Mouse (Mus musculus) cerebellum, postnatal 25 days (tissue): ENCODE results near the gene Hydin.
"Not testable (repeated sequence)": the region's sequence is repeated elsewhere in the genome, so short reads cannot be mapped to it uniquely, and the experiment has no call there.

ENCODE experiments used
- DNase-seq, 2 experiments: peaks; one replicate each; pipeline ENCODE4 v3.0.0; 2021; ENCODE audit warnings: mixed read lengths in 2 of 2

Hydin gene

DNA sequence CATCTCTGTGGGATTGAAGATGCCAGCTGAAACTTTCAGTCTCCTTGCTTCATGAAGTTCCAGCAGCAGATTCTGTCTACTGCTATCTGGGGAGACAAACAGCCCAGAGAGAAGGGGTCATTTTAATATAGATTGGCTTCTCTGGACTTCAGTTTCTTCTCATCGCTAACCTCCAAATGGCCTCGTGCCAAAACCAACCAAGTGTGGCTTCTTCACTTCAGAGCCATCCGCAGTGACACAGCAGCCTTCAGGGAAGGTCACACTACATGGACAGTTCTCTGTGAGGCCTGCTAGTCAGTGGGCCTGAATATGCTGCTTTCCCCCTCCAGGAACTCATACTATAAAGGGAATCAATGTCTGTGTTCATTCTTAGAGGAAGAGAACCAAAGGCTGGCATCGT lies 187.7 kb downstream of the Hydin start:
- no peak for DNase-seq

DNA sequence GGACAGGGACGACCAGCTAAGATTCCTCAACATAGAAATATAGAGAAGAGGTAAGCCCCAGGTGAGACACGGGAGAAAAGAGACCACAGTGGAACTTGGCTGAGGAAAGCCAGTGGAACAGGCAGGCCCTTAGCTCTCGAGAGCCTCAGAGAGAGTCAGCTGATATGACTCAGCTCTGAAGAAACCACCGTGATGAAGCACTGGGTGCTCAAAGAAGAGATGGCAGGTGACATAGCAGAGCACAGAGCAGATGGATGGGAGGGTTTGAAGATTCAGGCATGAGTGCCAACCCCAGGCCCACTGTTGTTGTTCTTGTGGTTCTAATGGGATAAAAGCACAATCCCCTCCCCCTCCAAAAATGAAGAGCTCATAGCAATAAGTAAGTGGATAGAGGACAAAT lies 190.6 kb downstream of the Hydin start:
- no peak for DNase-seq

DNA sequence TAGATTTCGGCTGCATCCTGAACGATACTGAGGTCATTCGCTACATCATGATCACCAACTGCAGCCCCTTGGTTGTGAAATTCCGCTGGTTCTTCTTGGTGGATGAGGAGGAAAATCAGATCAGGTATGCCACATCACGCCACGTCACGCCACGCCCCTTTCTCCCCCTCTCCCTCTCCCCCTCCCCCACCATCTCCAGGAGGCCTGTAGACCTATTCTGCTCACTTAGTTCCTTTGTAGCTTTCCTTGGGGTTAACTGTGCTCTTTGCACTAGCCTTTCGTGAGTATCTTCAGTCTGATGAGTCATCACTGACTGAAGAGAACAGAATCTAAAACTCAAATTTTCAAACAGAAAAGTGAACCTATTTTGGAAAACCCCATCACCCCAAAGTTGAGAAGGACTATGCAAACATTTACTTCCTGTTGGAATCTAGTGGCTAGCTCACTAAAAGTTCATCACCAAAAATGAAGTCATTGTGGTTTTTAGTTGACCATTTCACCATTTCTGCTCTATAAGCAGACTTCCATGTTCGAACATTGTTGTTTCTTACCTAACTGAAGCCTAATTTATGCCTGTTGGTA lies 195.9 kb downstream of the Hydin start:
- no peak for DNase-seq

DNA sequence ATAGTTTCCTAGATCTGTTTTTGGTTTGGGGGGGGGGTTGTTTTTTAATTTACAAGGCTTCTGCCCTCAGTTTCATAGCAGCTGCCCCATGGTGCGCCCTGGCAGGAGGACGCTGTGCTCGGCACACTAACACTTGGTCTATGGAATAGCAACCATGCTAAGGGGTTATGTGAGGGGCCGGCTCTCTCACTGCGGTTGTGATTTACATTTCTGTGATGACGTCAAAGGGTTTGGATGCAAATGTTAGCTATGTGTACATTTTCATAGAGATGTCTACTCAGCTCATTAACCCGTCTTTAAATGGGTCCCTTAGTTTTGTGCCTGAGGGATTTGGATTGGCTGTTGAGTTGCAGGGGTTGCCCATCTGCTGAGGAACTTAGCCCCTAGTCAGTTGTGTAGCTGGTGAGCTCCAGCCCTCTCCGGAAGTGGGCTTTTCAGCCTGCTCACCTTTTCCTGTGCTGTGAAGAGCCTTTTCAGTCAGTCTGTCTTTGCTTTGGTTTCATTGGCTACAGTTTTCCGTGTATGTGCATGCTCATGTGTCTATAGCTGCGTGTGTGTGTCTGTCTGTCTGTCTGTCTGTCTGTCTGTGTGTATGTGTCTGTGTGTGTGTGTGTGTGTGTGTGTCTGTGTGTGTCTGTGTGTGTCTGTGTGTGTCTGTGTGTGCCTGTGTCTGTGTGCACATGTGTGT lies 197.1 kb downstream of the Hydin start:
- no peak for DNase-seq

DNA sequence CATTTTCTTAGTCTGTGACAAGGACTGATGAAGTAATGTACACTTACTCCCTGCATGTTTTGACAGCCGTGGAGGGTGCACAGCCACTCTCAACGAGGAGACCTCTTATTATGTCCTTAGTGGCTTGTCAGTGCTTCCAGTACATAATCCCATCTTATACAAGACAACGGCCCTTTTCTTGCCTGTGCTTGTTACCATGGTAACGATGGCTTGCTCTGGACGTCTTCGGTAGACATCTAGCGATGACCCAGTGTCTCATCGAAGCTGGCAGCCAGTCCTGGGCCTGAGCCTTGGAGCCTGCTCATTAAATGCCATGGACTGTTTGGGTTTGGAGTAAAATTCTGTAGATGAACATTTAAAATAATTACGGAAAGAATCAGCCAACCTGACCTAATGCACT lies 198.8 kb downstream of the Hydin start:
- no peak for DNase-seq

DNA sequence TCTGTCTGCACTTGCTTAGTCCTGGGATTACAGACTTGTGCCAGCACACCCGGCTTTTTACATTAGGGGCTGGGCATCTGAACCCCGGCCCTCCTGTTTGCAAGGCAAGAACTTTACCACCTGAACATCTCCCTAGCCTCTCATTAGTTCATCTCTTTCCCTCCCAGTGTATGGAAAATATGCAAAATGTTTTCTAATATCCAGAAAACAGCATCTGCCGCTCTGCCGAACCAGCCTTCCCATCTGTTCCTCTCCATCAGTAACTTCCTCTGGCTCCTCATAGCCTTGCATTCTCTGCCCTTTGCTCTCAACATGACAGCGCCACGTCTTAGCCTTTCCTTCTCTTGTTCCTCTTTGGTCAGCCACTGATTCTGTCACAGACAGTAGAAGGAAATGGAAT lies 210.5 kb downstream of the Hydin start:
- no peak for DNase-seq

DNA sequence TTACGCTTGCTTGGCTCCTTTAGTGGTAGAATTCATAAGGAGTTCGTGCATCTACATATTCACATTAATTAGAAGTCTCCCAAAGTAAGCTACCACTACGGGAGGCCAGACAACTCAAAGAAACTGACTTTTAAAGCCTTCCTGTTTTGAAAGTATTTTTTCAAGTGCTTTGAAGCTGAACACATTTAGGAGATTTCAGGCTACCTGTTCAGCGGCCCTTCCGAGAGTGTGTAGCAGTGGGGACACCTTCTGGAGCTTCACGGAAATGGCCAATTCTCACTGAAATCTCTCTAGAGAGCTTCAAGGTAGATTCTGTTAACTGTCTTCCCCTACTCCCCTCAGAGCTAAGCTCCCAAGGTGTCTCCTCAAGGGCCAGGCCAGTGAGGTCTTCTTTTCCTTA lies 211.8 kb downstream of the Hydin start:
- peak; percentile 72 to 78 for DNase-seq

DNA sequence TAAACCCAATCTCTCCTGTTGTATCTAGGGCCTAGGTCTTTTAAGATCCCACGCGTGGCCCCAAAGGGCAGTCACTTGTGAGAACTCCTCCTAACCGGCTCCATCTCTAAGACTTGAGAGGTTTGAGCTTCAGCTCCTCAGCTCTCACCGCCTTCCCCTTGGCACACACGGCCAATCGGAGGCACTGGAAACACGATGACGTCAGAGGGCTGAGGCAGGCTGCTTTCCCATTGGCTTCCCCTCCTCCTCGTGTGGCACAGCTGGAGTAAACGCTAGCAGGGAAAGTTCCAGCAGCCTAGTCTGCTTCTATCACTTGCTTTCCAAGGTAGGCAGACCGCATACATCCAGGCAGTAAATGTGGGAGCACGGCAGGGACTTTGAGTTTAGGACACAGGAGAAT lies 212.6 kb downstream of the Hydin start:
- DNase-seq: peak in 1 of 2 experiments; percentile 15

DNA sequence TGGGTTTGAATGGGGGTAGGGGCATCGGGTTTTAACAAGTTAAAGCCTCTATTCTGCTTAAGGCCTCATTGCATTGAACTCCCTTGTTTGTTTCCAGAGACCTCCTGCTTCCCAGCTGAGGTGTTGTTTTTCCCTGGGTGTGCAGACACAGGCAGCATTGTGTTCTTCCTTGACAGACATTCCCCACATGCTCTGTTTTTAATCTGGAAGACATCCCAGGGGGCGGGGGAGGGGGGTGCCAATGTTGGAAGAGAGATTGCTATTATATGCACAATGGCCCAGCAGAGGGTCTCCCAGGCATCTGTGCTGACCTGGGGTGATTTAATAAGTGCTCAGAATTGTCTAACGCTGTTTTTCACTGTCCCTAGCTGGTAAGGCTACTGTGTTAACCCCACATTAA lies 215.5 kb downstream of the Hydin start:
- no peak for DNase-seq

DNA sequence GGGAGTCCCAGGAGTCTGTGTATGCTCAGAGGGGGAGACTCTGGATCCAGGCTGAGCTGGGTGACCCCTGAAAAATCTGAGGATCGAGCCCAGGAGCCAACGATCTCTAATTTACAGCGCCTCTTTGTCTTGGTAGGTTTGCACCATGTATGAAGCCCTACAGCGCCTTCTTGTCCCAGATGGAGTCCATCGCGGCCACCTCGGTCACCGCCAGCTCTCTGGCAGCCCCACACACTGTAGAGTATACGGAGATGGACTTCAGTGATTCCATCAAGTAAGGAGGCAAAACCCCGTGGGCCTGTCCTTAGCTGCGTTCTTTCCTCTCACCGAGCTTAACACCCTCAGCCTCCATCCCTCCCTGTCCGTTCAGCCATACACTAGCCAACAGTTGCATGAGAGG lies 218.5 kb downstream of the Hydin start:
- no peak for DNase-seq

DNA sequence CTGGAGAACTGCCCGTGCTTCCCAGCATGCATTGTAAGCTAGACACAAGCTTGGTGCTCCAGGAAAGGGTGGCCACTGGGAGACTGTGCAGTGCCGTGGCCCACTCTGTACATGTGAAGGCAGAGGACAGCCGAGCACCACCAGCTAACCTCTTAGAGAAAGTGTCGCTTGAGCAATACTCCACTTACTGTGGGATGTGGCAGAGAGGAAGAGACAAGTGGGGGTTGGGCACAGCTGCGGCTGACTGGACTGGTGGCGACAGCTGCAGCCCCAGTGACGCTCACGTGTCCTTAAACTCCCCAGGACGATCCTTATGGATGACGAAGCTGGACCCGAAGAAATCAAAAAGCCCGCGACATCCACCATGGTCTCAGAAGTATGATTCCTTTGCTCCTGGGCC lies 219.2 kb downstream of the Hydin start:
- DNase-seq: no peak

DNA sequence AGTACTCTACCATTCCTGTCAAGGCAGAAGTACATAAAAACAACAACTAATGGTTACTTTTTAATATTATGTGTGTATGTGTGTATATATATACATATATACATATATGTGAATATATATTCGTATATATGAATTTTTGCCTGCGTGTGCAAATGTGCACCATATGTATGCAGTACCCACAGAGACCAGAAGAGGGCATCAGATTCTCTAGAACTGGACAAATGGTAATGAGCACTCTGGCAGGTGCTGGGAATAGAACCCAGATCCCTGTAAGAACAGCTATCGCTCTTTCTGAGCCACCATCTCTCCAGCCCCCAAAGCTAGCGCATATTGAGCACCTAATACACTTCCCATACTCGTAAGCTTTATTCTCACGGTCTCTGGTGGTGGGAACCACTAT lies 220.9 kb downstream of the Hydin start:
- DNase-seq: no peak

DNA sequence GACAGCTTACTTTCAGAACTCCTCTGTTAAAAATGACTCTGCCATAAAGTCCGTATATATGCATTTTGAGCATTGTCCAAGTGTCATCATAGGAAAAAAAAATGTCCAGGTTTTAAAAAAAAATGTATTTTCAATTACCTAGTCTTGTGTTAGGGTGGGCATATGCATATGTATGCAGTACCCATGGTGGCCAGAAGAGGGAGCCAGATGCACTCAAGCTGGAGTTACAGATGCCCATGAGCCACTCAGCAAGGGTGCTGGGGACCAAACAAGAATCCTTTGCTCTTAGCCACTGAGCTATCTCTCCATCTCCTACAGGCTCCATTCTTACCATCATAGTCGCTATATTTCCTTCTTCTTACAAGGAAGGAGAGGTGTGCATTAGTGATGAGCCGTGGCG lies 222.6 kb downstream of the Hydin start:
- DNase-seq: peak in 1 of 2 experiments; percentile 33

DNA sequence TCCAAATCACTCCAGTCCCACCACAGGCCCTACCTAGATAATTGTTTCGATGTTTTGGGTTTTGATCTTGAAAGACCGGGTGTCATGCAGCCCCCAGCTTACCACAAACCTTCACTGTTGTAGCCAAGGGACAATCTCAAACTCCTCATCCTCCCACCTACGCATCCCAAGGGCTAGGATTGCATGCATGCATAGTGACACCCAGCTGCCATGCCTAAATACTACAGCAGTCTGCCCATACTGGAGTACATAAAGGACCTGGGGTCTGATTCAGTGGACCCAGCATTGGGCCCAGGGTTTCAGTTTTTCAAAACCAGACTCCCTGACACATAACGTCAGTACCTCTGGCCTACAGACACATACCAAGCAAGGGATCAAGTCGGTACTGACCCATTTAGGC lies 224.3 kb downstream of the Hydin start:
- no peak for DNase-seq

DNA sequence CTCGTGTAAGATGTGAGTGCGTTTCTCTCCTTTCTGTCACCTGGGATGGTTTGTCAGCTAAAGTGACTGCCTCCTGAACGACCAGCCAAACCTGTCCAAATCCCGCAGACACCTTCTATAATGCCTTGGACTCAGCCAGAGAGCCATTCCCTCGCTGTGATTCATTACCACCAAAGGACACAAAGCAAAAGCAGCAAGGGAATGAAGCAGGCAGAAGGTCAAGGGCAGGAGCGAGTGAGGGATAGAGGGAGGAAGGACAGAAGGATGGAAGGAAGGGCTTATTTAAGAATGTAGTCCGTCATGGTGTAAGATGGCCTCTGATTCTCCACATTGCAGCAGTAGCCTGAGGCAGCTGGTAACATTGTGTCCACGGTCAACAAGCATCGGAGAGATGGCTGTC lies 229.5 kb downstream of the Hydin start:
- DNase-seq: no peak

DNA sequence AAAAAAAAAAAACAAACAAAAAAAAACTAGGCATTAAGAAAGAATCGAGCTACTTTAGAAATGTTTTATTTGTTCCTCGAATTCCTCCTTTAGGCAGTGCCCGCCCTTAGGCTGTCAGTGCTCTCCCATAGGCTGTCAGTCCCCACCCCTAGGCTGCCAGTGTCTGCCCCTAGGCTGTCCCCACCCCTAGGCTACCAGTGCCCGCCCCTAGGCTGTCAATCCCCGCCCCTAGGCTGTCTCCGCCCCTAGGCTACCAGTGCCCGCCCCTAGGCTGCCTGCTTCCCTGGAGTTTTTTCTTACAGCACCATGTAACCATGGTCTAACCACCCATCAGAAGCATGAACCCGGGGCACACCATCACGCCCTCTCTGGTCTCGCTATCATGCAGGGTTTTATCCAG lies 233.5 kb downstream of the Hydin start:
- no peak for DNase-seq

DNA sequence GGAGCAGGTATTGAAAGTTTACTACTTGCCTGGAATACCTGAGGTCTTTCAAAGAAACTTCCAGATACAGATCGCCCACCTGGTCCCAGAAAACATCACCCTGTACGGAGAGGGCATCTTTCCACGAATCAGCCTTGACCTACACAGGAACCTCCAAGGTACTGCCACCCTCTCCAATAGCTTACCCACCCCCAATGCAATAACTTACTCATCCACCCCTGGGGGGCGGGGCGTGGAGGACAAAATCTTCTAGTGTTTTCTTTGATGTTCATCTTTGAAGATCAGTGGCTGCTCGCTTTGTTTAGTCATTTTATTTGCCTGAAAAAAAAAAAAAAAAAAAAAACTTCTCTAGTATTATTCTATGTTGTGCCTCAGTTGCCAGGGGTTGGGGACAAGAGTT lies 233.9 kb downstream of the Hydin start:
- no peak for DNase-seq

DNA sequence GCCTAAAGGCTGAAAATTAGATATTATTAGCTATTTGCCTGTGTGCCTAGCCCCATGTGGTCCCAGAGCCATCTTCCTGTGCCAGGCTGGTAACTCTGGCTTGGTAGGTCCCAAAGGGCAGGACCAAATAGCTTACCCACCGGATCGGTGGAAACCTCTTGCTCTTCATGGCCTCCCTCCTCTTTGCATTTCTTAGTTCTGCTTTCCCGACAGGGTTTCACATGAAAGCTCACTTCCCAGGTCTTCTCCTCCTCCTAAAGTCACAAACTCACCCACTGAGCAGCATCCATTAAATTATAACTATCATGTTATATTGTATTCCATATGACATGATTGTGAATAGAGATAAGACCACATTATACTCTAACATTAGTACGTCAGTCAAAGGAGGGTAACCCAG lies 234.6 kb downstream of the Hydin start:
- no peak for DNase-seq

DNA sequence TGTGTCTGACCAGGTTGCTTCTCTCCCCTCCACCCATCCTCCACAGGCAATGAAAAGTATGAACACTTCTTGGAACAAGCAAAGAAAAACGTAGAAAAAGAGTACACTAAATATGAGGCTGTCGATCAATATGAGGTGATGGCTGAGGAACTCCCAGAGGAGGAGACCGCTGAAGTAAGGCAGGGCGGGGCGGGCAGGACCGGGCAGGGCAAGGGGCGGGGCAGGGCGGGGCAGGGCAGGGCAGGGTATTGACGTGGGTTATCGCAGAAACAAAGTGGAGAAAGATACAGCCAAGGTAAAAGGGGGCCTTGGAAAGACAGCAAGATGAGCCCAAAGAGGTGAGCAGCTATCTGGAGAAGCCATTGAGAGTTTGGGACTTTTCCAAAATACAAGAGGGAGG lies 236.1 kb downstream of the Hydin start:
- DNase-seq: no peak

DNA sequence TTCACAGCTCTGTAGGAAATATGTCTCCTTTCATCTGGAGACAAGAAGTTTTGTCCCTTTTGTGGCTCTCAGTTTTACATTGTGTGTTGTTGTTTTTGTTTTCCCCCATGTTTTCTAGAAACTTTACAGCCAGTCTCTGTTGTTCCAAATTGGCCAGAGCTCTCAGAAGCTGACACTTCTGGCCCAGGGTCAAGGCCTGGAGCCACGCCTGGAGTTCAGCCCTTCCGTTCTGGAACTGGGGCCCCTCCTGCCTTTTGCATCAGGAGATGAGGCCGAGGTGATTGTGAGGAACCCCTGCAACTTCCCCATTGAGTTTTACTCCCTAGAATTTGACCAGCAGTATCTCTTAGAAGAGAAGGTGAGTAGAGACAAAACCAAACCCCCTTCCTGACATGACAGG lies 242.0 kb downstream of the Hydin start:
- DNase-seq: peak; percentile 18 to 48

DNA sequence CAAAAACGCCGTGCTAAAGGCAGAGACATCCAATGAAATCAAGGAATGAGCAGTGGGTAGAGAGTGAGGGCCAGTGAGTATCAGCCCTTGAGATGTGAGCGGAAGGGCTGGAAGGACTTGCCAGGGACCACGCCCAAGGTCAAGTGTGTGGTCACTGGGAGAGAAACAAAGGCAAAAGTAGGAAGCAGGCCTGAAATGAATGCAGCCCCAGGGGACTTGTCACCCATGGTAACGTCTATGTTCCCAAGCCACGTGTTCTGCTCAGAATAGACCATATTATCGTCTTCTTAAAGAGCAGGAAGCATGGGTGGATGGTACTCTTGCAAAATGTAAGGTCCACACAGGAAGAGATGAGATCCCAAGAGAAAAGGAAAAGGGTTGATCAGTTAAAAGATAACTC lies 253.0 kb downstream of the Hydin start:
- DNase-seq: no peak

DNA sequence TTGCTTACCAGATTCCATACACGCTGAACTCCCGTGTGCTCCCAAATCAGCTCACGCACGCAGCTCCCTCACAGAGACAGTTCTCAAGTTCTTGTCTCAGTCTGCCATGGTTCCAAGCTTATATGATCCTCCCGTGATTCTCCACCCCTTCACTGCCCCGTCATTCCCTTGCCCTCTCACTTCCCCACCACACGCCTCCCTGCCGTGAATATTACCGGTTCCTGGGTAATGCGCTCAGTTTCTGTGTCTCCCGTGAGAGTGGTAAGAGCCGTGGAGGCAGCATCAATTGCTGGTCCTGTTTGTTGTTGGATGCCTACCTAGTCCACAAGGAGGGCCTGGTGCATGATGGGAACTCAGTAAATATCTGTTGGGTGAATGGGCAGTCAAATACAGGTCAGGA lies 255.1 kb downstream of the Hydin start:
- no peak for DNase-seq

DNA sequence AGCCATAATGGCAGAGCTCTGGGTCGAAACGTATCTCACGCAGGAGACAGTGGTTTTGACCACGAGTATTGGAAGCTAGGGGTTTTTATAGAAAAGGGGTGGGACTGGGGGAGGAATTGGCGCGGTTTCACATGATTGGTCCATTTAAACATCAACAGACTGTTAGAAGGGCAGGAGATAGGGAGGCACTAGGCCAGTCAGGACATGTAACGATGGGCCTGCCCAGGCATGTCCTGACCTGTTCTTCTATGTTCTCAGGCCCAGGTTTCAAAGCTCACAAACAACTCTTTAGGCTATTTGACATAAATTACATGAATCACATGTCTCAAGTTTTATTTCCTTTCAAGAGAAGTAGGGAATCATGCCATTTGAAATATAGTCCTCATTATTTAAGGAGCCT lies 255.7 kb downstream of the Hydin start:
- not testable (repeated sequence) for DNase-seq

DNA sequence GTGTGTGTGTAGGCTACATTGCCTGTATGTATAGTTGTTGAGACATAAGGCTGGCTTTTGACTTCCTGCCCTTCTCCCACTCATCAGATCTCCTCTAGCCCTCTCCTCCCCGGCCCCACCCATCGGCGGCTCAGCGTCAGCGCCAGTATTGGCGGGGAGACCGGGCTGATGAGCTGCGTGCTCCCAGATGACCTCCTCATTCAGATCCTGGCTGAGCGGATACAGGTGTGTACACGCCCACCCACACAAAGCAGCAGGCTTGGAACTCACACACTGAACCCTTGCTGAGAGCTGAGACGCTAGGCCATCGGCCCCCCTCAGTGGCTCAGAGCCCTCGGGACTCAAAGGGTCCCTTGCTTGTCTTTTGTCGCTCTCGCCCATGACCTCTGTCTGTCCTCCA lies 256.2 kb downstream of the Hydin start:
- no peak for DNase-seq

DNA sequence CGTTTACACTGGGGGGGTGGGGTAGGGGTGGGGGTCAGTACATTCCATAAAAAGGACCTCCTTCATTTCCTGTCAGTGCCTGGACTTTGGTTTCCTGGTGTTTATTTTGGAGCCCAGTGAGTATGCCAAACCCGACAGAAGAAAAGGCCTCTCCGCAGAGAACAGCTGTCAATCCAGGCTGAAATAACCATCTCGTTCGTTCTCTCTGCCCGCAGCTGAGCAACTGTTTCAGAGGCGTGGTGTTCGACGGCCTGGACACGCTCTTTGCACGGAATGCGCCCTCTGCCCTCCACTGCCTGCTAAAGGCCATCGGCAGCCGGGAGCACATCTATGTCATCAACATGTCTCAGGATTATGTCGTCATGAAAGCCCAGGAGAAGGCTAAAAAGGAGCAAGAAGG lies 258.5 kb downstream of the Hydin start:
- no peak for DNase-seq
